Mouse (Mus musculus): ENCODE data around the gene Sez6l.

The Sez6l gene

DNA sequence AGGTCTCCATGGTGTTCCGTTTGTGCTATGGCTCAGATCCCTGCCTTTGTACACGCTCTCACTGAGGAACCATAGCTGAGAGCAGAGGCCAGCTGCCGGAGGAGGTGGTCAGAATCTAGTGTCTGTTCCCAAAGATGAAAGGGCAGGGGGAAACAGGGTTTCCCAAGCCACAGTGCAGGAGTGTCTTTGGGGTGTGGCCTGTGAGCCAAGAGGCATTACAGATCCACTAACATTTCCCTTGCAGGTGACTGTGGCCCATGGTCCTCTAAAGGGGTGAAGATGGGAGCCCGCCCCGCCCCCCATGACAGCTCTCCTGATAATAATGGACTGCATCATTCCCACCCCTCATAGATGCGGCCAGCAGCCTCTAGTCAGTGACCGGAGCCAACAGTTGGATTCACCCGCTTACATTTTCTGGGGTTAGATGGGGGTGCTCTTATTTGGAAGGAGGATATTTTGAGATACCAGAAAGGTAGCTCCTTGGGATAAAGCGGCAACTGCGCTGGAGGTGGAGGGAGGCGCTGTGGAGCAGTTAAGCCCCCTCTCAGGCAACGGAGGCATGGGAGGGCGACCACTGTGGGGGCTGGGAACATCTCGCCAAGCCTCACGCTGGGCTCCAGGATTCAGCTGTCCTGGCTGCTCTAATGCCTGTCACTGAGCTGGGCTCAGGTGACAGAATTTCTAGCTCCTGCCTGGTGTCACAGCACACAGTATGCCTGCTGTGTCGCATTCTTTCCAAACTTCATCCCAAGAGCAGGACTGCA, 43.5 kb downstream of the Sez6l start:
- DNase-seq = no peak

- DNase-seq = no peak
Observed at GRCm38 (mm10) chr5:112532894-112533293, 44.1 kb downstream of the Sez6l start.

- no peak for DNase-seq
Observed at GRCm38 (mm10) chr5:112532210-112532609, 44.8 kb downstream of the Sez6l start.

DNA sequence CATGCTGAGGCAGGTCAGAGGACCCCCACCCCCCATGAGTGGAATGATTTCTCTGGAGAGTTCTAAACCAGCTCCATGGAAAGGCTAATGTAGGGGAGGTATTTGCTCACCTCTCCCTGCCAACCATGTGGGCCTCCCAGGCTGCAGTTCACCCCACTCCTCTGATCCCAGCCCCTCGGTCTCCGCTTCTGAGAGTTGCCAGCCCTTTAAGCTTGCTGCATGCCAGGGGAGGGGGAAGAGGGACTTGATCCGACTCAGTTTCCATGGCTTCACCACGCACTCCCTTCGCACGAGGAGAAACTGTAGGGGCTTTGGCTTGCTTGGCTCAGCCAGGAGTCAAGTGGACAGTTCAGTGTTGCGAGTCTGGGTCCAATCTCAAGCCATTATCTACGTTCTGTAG, 45.9 kb downstream of the Sez6l start:
- DNase-seq = no peak

DNA sequence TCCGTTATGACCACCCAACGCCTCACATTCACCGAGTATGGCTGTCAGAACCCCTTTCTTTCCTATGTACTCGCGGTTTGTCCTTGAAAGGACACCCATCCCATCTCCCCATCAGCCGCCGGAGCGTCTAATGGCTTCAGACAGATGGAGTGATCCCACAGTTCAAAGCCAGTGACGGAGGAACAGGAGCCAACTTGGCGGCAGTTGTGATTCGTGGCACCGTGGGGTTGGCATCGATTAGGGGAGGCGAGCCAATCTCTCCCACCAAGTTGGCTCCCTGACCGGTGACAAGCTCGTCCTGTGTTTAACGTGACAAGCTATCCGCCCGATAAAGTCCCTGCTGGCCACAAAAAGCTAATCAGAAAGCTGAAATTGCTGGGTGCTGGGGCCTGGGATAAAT, 50.0 kb downstream of the Sez6l start:
- no peak for DNase-seq

GRCm38 (mm10) chr5:112526435-112526834, 50.5 kb downstream of the Sez6l start:
- no peak for DNase-seq

- no peak for DNase-seq
Observed at GRCm38 (mm10) chr5:112525980-112526379, 51.0 kb downstream of the Sez6l start.

DNA sequence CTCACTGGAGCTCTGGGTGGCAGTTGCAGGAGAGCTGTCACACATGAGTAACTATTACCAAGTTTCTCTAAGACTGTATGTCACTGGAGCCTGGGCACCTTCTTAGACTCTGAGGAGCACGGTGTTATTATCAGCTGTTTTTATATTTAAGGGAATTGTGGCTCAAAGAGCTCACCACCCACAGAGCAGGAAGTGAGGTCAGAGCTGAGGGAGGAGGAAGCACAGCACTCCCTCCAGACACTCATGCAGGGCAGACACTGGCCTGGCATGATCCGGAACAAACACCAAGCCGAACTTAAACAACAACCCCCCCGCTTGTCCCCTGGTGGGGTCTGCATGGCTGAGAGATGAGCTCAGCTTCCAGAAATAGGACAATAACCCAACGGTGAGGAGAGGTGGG, 51.7 kb downstream of the Sez6l start:
- DNase-seq = peak; percentile 19

- DNase-seq = no peak
Observed at GRCm38 (mm10) chr5:112523796-112524195, 53.2 kb downstream of the Sez6l start.

DNA sequence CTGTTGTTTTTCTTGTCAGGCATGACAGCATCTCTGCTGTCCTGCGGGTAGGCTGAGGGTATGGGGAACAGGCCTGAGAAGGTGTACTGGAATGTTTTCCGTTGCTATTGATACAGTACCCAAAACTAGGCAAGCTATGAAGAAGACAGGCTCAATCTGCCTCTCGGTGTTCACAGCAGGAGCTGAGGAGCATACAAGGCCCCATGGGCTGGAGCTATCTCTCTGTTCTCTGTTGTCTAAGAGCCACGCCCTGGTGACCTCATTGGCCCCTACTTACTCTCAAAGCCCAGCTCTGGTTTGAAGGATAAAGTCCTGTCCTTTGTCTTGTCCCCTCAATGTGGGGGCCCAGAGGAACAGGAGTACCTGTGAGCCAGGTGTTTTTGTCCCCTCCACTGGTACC, 53.7 kb downstream of the Sez6l start:
- no peak for DNase-seq

DNA sequence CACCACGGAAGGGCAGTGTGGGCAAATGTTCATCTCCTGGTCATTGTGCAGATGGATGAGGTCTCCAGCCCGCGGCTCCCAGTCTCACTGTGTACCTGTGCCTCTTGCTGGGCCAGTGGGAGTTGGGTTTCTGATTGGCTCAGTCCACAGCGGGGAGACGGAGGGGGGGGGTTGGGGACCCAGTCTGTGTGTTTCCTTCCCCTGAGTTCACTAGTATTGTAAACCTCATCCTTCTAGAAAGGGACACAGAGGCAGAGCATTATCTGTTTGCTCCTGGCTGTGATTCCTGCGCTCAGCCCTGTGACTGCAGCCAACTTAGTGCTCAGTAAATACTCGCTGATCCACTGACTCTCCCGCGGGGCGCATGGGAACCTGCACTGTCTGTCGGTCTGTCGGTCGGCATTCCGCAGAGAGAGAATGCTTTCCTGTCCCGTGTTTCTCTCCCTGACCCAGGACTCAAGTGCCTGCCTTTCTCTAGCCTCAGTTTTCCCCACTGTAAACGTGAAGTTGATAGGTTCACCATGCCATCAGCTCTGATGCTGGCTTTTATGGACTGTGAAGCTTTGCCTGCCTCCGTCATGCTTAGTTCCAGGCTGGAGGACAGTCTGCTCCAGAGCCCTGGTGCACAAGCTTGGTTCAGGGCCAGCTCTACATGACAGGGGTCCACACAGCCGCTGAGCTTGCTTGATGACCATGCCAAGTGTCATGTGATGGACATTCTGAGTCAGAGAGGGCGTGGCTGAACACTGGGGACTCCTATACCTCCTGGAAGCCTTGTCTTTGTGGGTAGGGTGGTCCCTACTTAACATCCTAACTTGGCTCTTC, 55.1 kb downstream of the Sez6l start:
- peak; percentile 30 for DNase-seq

DNA sequence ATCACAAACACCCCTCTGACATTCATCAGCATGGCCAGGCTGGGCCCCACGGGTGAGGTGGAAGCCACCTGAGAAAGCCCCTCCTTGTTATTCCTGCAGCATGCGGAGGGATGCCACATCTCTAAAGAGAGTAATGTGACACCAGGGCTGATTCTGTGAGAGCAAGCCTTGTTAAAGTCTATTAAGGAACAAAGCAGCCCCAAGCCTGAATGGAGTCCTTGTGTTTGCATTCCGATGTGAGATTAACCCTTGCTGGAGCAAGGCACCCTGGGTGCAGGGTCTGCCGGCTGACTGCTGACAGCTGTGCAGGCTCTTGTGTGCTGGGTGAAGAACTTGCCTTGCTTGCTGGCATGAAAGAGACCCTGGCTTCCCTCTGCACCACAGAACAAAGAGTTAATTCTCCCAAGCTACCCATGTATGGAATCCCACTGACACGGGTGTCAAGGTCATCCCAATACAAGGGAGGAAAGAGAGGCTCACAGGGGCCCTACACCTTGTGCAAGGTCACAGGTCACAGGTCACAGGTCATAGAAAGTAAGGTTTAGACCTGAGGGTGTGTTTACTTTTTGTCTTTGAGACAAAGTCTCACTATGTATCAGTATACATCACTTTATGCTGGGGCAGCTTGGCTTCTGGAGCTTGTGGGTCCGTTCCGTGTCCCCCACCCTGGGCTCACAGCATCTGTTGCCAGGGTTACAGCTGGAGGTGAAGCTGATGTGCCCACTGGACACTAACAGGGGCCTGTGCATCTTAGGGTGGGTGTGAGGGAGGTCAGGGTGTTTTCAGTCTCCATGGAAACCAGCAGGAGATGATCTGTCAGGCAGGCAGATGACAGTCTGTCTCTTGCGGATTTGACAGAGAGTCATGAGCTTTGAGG, 55.9 kb downstream of the Sez6l start:
- no peak for DNase-seq

DNA sequence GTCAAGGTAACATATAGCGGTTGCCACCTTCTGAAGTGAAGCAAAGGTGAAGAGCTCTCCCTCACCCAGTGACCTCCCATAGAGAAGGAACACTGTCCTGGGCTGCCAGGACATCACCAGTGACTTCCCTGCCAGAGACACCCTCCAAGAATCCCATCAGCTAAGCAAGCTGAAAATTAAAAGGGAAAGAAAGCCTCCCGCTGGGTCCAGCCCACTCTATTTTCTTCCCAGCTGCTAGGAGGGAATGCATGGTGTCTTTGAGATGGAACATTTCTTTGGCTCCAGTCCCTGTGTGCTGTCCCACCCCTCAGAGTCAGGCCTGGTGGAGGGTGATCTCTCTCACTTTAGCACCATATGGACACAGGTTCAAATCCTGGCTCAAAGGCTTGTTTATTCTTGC, 58.2 kb downstream of the Sez6l start:
- peak; percentile 40 for DNase-seq

DNA sequence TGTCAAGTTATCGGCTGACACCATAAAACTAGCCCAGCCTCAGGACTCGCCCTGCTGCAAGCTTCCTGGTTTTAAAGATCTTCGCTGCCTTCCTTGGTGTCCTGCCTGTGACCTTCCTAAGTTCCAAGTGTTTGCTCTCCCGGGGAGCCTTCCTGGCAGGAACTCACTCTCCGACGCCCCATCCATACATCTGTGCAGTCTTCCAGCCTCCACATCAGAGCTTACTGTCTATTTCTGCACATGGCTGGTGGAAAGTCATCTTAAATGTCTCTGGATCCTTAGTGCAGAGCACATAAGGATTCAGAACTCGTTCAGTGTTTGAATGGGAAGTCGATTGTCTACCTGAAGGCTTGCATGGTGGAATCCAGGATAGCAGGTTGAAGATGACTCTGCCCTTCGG, 59.5 kb downstream of the Sez6l start:
- DNase-seq = no peak

DNA sequence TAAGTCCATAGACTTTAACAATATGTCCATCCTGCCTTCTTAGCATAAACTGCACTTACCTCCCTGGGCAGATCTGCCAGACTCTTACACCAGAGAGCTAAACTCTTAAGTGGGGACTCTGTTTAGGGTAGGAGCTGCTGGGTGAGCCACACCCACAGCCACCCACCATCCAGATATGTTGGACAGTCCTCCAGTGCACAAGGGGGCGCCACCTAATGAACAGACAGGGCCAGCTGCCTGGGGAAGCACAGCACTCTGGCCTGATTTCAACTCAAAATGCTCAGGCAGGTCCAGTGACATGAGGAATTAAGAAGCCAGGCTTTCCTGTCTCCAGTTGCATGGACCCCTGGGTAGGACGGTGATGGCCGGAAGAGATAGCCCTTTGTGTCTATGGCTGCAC, 60.5 kb downstream of the Sez6l start:
- DNase-seq = no peak

DNA sequence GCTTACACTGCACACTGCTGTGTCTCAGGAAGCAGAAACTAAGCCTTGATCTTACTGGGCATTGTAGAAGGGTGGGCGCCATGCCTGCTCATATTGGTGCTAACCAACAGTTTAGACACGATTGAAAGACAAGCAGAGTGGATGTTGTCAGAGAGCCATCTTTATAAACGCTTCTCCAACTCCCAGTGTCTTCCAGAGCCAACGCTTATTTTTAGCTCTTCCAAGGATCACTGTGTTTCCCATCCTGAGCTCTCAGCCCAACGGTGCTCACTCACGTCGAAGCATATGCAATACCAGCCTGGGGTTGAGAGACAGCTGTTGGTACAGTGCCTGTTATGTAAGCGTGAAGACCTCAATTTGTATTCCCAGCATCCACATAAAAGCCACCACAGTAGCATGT, 66.6 kb downstream of the Sez6l start:
- DNase-seq = no peak

GRCm38 (mm10) chr5:112509916-112510315, 67.1 kb downstream of the Sez6l start:
- no peak for DNase-seq

DNA sequence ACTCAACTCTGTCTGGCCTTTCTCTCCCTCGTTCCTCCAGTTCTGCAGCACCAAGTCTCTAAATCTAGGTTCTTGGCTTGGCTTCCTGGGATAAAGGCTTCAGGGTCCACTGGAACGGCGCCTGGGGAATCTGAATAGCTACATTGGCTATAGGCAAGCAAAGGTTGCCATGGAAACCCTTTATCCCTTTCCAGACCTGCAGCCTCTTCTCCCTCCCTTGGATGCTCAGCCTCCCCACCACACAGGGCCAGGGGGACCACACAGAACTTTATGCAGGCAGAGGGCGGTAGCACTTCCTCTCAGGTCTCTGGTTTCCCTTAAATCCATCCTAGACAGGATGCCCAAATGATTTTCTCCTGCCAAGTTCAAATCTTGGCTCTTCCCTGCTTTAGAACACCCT, 71.4 kb downstream of the Sez6l start:
- DNase-seq = no peak

DNA sequence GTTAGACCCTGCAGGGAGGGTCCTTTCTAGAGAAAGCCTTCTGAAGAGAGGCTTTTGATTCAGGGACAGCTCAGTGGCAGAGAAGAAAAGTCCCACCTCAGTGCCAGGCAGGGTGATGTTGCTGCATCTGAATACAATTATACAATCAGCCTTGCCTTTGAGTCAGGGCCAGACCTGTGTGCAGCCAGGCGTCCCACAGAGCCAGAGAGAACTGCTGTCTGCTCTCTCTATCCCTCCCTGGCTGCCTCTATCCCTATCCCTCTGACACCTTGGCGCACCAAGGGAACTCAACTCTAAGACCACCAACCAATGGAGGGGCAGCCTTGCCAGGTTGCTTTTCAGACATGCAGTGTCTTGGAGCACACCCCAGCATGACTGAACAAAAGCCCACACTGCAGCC, 75.6 kb downstream of the Sez6l start:
- DNase-seq = no peak

- no peak for DNase-seq
Observed at GRCm38 (mm10) chr5:112499918-112500682, 76.9 kb downstream of the Sez6l start.

- DNase-seq = no peak
Observed at GRCm38 (mm10) chr5:112498921-112499917, 77.8 kb downstream of the Sez6l start.

Measured in lung, postnatal 10 days (tissue).